Comparison of ENCODE assay signal across 1 mouse cellular context in genomic region chr1:55086868-55087400, GRCm38 (mm10).
TF ChIP-seq lines count a peak whose summit lies in the region.

No protein-coding gene starts in this region.

TF ChIP-seq in myocyte, 11 proteins besides CTCF, POLR2A, EP300 and RAD21 (continued from another document):
- TF ChIP-seq TCF12 (IDR thresholded peaks at IDR 0.05; ENCODE audit: insufficient read depth, poor library complexity, severe bottlenecking) (no peak), TCF3 (IDR thresholded peaks at IDR 0.05; ENCODE audit: insufficient read length, low read depth) (no peak), MYOG (IDR thresholded peaks at IDR 0.05; ENCODE audit: control insufficient read depth in 1 of 3, insufficient read depth in 1 of 3, insufficient read length in 2 of 3, low read depth in 2 of 3) (no peak), POLR2AphosphoS2 (IDR thresholded peaks at IDR 0.05; ENCODE audit: insufficient read length, low read depth) (no peak)
